Mouse (Mus musculus) forebrain, embryonic 14.5 days (tissue): ENCODE measurements around the gene Dysf. TPM values are rescaled to one million over a fixed set of nuclear protein-coding genes. Genes with fewer than 3 reads are reported as not detected.

Experiments
- ATAC-seq: fragments of 200-750 bp; cut with Nextera tagmentation; 2 replicates; pipeline ENCODE4 v1.8.0; 2017; ENCODE audit warnings: mild to moderate bottlenecking, moderate library complexity
- DNase-seq: peaks from one replicate; pipeline ENCODE4 v3.0.0-alpha.2; 2015; ENCODE audit warnings: low spot score
- H3K27ac ChIP-seq: fragments of 300-500 bp; sonication (generic); 2 replicates; pipeline ENCODE4 v1.5.1; 2014; ENCODE audit warnings: low read depth, mild to moderate bottlenecking, control low read depth, low read length, moderate library complexity
- H3K27me3 ChIP-seq: fragments of 300-500 bp; sonication (generic); replicated peaks from 2 replicates; pipeline ENCODE4 v1.6.1; 2014; ENCODE audit warnings: low read length, control low read depth, mixed read lengths; ENCODE audit not compliant: control insufficient read depth, insufficient read depth
- H3K36me3 ChIP-seq: fragments of 300-500 bp; sonication (generic); 2 replicates; pipeline ENCODE4 v1.6.1; 2014; ENCODE audit warnings: low read length, control low read depth; ENCODE audit not compliant: control insufficient read depth, insufficient read depth
- H3K4me1 ChIP-seq: fragments of 300-500 bp; sonication (generic); 2 replicates; pipeline ENCODE4 v1.6.1; 2014; ENCODE audit warnings: antibody characterized with exemption, low read length, control low read depth; ENCODE audit not compliant: control insufficient read depth, insufficient read depth
- H3K4me2 ChIP-seq: fragments of 300-500 bp; sonication (generic); 2 replicates; pipeline ENCODE4 v1.6.1; 2014; ENCODE audit warnings: mild to moderate bottlenecking, control low read depth, low read length
- H3K4me3 ChIP-seq: fragments of 300-500 bp; sonication (generic); 2 replicates; pipeline ENCODE4 v1.5.1; 2014; ENCODE audit warnings: low read depth, low read length, control low read depth
- H3K9ac ChIP-seq: fragments of 300-500 bp; sonication (generic); 2 replicates; pipeline ENCODE4 v1.6.1; 2014; ENCODE audit warnings: mild to moderate bottlenecking, low read length, control low read depth, moderate library complexity
- H3K9me3 ChIP-seq: fragments of 300-500 bp; sonication (generic); replicated peaks from 2 replicates; pipeline ENCODE4 v1.6.1; 2016; ENCODE audit warnings: low read length, control low read depth, mixed read lengths; ENCODE audit not compliant: control insufficient read depth
- WGBS: fragments of 180-500 bp; shearing (Covaris S2); extraction: QIAGEN DNeasy Blood & Tissue Kit; methylation state at CpG from one replicate; pipeline ENCODE4 v1.1.7; 2014; 5-methylcytosine and 5-hydroxymethylcytosine counted together
- polyA plus RNA-seq: library from polyadenylated mRNA; unstranded; fragments of >200 nt; fragmentation: Nextera tagmentation; extraction: Ambion mirVana; gene quantifications from 2 replicates; pipeline ENCODE4 v1.2.1, GENCODE M21; 2014

Dysf gene
- polyA plus RNA-seq, 1 experiment from 2014 or later: 1.2 TPM

DNA sequence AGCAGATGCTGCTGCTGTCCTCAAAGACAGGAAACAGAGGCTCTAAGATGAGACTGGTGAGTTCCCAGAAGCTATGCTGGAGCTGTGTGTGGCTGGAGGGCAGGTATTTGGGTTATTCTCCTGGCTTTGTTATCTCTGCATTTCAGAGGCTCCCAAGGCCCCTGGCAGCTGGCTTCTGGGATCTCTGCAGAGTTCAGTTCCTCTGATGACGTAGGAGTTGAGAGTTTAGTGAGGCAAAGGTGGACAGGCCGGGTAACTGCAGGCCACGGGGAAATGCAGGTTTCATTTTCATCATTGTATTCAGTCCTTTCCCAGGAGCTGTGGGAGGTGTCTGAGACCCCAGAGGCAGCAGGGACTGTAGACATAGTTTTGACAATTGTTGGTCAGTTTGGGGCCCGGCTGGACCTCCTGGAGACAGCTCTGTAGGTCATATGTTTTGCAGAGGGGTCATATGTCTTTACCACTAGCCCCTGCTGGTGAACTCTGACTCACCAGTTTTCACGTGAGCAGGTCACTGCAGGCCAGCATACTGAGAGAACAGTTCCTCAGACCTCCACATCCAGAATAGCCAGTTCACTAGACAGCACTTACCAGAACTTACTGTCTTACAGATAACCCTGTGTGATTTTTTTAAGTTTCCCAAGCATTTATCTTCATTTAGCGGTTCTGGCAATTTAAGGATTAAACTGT is 35.0 kb downstream of the Dysf start:
- no peak overlapping the region for H3K27ac ChIP-seq
- no peaks in the 10 kb centered on the region for H3K27me3 ChIP-seq
- no peaks in the 10 kb centered on the region for H3K9me3 ChIP-seq
- DNase-seq (no peak), ATAC-seq (no peak)
- no peaks in the 10 kb centered on the region for H3K36me3 ChIP-seq
- H3K4me2 ChIP-seq: no peak overlapping the region
- no peak overlapping the region for H3K9ac ChIP-seq
- WGBS: 75% methylated on average over 6 of the region's 6 CpGs
- no peak overlapping the region for H3K4me3 ChIP-seq
- no peaks in the 10 kb centered on the region for H3K4me1 ChIP-seq

DNA sequence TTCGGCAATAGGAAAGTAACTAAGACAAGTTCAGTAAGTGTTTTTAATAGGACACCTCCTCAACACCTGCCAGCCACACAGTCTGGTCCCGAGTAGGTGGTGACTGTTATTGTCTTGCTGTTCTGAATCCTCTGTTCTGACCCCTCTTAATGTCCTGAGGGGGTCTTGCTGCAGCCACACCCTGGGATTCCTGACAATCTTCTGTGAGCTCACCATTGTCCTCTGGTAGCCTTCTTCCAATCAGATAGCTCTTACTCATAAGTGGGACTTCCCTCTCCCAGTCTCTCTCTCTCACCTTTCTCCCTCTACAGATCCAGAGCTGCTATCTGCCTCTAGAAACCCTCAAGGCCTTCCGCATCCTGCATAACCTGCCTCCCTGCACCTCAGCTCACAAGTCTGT is 36.3 kb downstream of the Dysf start:
- H3K36me3 ChIP-seq: no peaks in the 10 kb centered on the region
- WGBS: 84% methylated on average over 3 of the region's 3 CpGs
- no peaks in the 10 kb centered on the region for H3K4me1 ChIP-seq
- H3K4me2 ChIP-seq: no peak overlapping the region
- no peak overlapping the region for H3K9ac ChIP-seq
- no peak overlapping the region for H3K27ac ChIP-seq
- DNase-seq (no peak), ATAC-seq (no peak)
- no peak overlapping the region for H3K4me3 ChIP-seq
- H3K27me3 ChIP-seq: no peaks in the 10 kb centered on the region
- H3K9me3 ChIP-seq: no peaks in the 10 kb centered on the region

DNA sequence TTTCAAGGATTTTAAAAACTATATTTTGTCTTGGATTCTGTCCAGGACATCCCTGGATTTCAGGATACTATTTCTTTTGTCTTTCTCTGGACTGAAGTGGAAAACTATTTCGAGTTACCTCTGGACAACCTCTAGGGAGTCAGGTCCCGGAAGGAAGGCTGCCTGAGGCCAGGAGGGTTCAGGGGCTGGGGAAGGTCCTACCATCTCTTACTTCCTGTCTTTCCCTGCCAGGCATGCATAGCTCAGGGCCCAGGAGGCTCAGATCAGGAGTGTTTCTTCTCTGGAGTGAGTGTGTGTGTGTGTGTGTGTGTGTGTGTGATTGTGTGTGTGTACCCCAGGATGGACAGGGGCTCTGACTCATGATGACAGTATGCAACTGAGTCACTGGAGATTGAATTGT is 40.5 kb downstream of the Dysf start:
- Histone ChIP-seq H3K27me3 (no peaks in the 10 kb centered on the region), H3K27ac (no peak overlapping the region), H3K4me1 (no peaks in the 10 kb centered on the region), H3K4me3 (no peak overlapping the region), H3K9ac (no peak overlapping the region), H3K9me3 (no peaks in the 10 kb centered on the region), H3K4me2 (no peak overlapping the region), H3K36me3 (no peaks in the 10 kb centered on the region)
- DNase-seq: no peak
- no peak for ATAC-seq
- 78% methylated on average over 2 of the region's 2 CpGs for WGBS

DNA sequence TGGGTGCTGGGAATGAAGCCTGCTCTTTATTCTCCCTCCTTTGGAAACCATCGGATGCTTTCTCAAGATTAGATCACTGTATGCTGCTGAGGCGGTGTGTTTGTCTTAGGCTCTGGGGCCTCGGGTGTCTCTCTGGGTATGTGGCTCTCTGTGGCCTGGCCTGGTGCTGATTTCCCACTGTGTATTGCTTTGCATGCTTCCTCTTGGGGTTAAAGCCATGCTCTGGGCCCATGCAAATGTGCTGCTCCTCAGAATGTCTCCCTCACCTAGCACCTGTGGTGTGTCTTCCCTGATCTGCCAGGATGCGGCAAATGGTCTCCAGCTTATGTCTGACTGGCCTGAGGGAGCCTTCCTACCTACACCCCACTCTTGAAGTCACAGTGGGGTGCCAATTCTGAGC is 41.8 kb downstream of the Dysf start:
- Histone ChIP-seq H3K9ac (no peak overlapping the region), H3K4me1 (no peaks in the 10 kb centered on the region), H3K27me3 (no peaks in the 10 kb centered on the region), H3K4me3 (no peak overlapping the region), H3K9me3 (no peaks in the 10 kb centered on the region), H3K27ac (no peak overlapping the region), H3K36me3 (no peaks in the 10 kb centered on the region), H3K4me2 (no peak overlapping the region)
- whole genome bisulfite sequencing: 85% methylated on average over 4 of the region's 4 CpGs
- ATAC-seq: no peak
- DNase-seq: no peak

DNA sequence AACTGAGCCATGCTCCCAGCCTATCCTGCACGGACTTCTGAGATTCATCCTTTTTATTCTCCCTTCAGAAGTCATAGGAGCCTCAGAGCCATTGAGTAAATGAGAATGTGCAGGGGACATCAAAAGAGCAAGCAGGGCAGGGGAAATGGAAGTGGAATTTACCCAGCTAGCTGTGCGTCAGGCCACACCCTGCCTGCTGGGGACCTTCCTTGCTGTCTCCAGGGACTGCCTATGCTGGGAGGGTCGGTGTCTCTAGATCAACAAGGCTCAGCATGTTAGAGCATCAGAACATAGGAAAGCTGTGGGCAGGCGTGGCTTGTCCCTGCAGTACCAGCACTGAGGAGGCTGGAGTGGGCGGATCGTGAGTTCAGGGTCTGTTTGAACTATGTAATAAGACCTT is 42.6 kb downstream of the Dysf start:
- Histone ChIP-seq H3K27me3 (no peaks in the 10 kb centered on the region), H3K4me3 (no peak overlapping the region), H3K9me3 (no peaks in the 10 kb centered on the region), H3K36me3 (no peaks in the 10 kb centered on the region), H3K4me1 (no peaks in the 10 kb centered on the region), H3K4me2 (no peak overlapping the region), H3K9ac (no peak overlapping the region), H3K27ac (no peak overlapping the region)
- ATAC-seq: no peak
- 61% methylated on average over 6 of the region's 6 CpGs for WGBS
- no peak for DNase-seq

DNA sequence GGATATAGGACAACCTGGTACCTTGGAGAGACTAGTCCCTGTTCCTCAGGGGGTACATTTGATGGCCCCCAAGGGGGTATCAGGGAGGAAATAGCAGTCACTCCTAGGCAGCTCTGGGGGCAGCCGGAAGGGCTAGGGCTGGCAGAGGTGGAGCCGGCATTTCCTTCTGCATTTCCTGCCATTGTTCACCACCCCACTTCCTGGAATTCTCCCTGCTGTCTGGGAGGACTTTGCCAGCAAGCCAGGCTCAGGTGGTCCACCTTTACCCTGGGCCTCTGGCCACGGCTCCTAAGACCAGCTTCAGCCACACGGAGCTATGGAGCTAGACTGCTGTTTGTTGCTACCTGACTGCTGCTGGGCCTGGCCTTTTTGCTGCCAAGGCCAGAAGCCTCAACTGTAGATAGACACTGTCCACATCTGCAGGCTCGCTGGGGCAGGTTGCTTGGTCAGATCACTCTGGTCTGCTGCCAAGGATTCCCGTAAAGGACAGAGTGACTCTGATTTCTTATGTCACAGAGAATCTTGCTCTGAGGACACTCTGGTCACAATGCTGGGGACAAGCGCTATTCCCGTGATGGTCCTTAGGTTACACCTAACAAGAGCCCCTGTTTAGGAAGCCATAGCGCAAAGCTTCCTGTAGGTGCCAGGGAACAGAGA is 45.6 kb downstream of the Dysf start:
- Histone ChIP-seq H3K4me3 (no peak overlapping the region), H3K27me3 (no peaks in the 10 kb centered on the region), H3K4me2 (no peak overlapping the region), H3K27ac (no peak overlapping the region), H3K4me1 (no peaks in the 10 kb centered on the region), H3K9me3 (no peaks in the 10 kb centered on the region), H3K9ac (no peak overlapping the region), H3K36me3 (no peaks in the 10 kb centered on the region)
- DNase-seq (no peak), ATAC-seq (no peak)
- 86% methylated on average over 9 of the region's 9 CpGs for WGBS

DNA sequence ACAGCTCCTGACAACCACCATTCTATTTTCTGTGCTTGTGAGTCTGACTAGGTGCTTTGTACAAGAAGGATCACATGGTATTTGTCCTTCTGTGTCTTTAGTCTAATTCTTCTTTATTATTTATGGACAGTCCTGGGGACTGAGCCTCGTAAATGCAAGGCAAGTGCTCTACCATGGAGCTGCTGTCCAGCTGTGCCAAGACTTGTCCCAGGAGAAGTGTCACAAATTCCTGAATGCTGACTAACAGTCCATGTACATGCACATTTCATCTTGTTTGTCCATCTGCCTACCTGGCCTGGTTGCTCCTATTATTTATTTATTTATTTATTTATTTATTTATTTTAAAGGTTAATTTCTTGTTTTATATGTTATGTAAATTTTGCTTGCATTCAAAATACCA is 47.2 kb downstream of the Dysf start:
- Histone ChIP-seq H3K9me3 (no peaks in the 10 kb centered on the region), H3K9ac (no peak overlapping the region), H3K4me2 (no peak overlapping the region), H3K4me1 (no peaks in the 10 kb centered on the region), H3K27ac (no peak overlapping the region), H3K4me3 (no peak overlapping the region), H3K36me3 (no peaks in the 10 kb centered on the region), H3K27me3 (no peaks in the 10 kb centered on the region)
- no peak for ATAC-seq
- 66% methylated on average over 1 of the region's 1 CpGs for WGBS
- no peak for DNase-seq

DNA sequence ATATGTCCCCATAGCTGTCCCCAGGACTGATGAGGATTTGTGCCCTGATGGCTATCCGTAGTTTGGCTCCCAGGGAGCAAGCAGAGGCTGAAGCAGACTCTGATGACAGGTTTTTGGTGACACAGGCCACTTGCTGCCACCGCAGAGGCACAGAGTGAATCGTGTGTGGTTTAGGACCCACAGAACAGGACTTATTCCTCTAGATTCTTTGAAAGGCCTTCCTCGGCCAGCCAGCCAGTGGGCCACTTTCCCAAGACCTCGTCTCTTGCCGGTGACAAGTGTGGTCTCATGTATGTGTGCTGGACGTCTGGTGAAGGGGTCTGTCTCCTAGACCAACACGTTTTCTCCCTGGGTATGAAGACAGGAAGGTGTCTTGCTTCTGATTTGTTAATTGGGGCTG is 48.8 kb downstream of the Dysf start:
- Histone ChIP-seq H3K4me2 (no peak overlapping the region), H3K9ac (no peak overlapping the region), H3K4me3 (no peak overlapping the region), H3K27me3 (no peaks in the 10 kb centered on the region), H3K4me1 (no peaks in the 10 kb centered on the region), H3K9me3 (no peaks in the 10 kb centered on the region), H3K27ac (no peak overlapping the region), H3K36me3 (no peaks in the 10 kb centered on the region)
- no peak for DNase-seq
- WGBS: 86% methylated on average over 8 of the region's 8 CpGs
- ATAC-seq: no peak

DNA sequence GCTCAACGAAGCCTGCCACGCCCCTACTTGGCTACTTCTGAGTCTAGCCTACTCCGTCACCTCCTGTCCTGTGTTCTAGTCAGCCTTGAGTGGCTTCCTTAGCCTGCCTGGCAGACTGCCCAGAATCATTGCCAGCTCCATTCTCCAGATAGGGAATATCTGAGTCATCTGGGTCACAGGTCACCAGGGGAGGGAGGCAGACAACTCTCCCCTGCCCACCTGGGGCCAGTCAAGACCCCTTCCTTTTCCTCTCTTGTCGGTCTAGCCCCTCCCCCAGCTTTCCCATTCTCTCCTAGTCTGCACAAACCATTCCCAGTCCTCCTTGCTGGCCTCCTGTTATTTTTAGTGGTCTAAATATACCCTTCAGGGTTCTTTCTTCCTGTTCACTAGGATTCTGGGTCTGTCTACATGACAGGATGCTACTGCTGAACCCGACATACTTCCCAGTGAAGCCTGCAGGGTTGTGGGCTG is 50.3 kb downstream of the Dysf start:
- Histone ChIP-seq H3K36me3 (no peaks in the 10 kb centered on the region), H3K9ac (no peak overlapping the region), H3K4me1 (no peaks in the 10 kb centered on the region), H3K27ac (no peak overlapping the region), H3K4me3 (no peak overlapping the region), H3K4me2 (no peak overlapping the region), H3K27me3 (no peaks in the 10 kb centered on the region), H3K9me3 (no peaks in the 10 kb centered on the region)
- ATAC-seq (no peak), DNase-seq (peak; percentile 23)
- WGBS: 61% methylated on average over 5 of the region's 5 CpGs
